Mouse (Mus musculus) thymus, postnatal 0 days (tissue): ENCODE measurements around the gene Ttc1. TPM values are rescaled to one million over a fixed set of nuclear protein-coding genes. Genes with fewer than 3 reads are reported as not detected.

Experiments used
- DNase-seq: peaks from one replicate; pipeline ENCODE4 v3.0.0-alpha.2; 2015; ENCODE audit warnings: low spot score
- polyA plus RNA-seq: library from polyadenylated mRNA; unstranded; fragments of >200 nt; fragmentation: Nextera tagmentation; extraction: Ambion mirVana; gene quantifications from 2 replicates; pipeline ENCODE4 v1.2.1, GENCODE M21; 2015

Gene Ttc1
- polyA plus RNA-seq, 1 experiment from 2014 or later: 87.5 TPM

DNA sequence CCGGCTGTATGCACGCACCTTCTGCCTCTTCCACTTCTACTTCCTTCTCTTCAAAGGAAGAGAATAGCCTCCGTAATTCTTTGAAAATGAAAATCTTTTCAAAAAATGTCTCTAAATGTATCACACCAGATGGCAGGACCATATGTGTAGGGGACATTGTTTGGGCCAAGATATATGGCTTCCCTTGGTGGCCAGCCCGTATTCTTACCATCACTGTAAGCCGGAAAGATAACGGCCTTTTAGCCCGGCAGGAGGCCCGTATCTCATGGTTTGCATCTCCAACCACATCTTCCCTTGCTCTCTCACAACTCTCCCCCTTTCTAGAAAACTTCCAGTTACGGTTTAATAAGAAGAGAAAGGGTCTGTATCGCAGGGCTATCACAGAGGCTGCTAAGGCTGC is 42.1 kb downstream of the Ttc1 start:
- DNase-seq: no peak

DNA sequence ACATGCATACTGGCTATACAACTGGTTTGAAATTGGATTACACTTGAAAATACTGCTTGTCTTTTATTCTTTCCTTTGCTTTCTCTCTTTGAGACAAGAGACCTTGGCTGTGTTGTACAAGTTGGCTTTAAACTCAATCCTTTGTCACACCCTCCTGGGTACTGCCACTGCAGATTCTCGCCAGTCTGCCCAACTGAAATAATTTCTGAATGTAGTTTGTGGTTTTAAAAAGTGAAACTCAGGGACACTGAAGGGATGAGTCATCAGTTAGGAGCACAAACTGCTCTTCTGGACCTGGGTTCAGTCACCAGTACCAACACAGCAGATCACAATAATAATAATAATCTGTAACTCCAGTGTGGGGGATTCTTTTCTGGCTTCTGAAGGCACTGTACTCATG is 44.3 kb downstream of the Ttc1 start:
- DNase-seq: no peak

DNA sequence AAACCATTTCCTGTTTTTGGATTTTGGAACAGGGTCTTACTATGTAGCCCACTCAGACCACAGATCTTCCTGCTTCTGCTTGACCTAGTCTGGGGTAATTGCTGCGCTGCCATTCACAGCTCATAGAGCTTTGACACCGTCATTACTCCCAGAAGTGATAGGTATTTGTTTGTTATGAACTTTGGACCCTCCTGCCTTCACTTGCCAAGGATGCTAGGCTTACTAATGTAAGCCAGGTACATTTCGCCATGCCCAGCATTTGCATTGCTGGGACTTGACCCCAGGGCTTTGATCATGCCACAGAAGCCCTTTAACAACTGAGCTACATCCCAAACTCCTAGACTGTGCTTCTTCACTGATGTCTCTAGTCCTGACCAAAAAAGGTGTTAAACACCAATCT is 47.5 kb downstream of the Ttc1 start:
- DNase-seq: no peak

DNA sequence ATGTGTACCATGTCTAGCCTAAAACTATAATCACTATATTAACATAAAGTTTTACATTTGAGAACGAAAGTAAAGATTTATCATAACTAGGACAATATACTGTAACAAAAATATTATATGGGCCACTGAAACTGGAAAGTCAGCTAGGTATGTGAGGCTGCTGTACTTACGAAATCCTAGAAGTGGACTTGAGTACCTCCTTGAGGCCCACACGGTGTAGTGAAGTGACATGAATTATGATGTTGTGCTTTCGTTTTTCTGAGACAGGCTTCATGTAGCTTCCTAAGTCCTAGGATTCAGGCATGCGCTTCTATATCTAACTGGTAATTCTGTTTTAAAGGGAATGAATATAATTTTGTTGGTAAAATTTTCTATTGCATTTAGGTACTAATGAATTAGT is 49.2 kb downstream of the Ttc1 start:
- no peak for DNase-seq

DNA sequence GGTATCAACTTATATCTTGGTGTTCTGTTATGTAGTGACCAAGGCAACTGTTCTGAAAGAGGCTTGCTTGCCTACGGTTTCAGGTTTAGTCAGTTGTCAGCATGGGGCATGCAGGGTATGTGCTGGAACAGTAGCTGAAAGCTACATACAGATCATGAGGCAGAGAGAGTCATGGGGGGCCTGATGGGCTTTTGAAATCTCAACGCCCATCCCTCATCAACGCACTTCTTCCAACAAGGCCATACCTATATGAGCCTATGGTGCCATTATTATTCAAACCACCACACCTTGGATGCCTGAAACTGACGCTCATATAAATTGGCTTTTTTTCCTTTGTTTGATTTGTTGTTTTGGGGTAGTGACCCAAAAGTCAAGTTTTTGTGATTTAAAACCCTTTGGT is 51.2 kb downstream of the Ttc1 start:
- no peak for DNase-seq

DNA sequence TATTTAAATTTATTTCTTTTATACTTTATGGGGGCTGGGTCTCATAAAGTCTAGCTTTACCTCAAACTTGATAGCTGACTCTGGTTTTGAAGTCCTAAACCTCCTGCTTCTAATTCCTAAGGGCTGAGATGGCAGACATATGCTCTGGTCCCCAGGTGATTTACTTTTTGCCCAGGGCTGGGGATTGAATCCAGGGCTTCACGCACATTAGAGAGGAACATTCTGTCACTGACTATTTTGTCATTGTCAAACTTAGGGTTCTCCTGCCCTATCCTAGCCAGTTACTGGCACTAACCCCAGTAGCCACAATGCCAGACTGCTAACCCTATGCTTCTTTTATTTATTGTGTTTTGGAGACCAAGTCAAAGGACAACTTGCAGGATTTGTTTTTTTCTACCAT is 59.0 kb downstream of the Ttc1 start:
- no peak for DNase-seq

DNA sequence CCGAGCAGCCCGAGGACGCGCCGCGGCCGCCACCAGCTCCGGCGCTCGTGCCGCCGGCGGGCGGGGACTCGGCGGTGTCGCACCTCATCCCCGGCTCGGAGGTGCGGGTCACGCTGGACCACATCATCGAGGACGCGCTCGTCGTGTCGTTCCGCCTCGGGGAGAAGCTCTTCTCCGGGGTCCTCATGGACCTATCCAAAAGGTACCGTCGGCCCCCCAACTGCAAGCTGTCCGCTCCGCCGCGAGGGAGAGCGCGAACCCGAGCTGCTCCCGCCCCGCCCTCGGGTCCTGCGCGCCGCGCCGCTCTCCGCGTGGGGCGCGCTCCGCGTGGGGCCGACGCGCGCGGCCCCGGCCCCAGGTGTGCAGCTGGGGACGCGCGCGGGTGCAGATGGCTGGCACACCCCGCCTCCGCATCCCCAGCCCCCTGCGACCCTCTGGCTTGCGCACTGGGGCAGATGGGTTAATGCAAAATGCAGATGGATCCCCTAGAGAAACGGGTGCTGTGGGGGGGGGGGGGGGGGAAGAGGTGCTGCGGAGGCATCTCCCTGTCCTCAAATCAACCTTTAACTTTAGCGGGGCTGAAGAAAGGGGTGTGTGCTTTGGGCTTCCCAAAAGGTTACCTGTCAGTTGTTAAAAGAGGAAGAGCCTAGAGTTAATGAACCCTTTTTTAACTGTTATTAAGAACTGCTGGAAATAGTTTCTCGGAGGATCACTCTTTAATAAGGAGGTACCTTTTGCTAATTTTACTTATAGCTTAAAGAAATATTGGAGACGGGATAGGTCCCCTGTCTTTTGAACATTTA is 65.2 kb downstream of the Ttc1 start:
- DNase-seq: peak; percentile 80

DNA sequence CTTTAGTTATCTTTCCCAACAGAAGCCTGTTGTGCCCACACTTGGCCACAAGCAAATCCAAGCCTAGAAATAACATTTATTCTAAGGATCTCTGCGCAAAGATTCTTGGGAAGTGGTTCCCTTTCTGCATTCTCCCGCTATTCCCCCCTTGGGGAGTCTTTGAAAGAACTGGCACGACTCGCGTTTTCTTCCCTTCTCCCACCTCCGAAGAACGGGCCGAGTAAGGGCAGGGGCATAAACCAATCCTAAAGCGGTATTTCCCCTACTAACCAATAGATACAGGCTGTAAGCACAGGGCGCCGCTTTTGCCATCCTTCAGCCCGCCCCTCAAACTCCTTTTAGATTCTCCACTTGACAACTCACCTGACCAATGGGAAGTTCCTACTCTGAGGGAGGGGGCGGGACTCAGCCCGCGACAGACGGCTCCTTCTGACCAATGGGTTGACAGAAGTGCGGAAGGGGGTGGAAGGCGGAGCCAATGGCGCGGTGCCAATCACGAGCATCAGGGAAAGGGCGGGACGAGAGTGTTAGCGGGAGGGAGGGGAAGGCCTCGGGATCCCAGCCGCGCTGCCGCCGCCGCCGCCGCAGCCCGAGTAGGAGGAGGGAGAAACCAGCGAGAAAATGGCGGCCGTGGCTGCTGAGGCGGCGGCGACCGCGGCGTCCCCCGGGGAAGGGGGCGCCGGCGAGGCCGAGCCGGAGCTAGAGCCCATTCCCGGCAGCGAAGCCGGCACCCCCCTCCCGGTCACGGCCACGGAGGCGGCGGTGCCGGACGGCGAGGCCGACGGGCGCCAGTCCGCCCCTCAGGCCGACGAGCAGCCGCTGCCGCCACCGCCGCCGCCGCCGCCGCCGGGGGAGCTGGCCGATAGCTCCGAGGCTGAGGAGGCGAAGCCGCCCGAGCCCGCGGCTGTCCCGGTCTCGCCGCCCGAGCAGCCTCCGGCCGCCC is 66.1 kb downstream of the Ttc1 start, which contains the start of gene Pwwp2a:
TSS of gene Pwwp2a (plus strand) at position 527 of the 943 bp plus-strand sequence.
- peak; percentile 99 for DNase-seq

Other genes starting within 250 kb of the Ttc1 start
- gene Ccnjl, start 219.2 kb downstream of the Ttc1 start, polyA plus RNA-seq: 6.4 and 8.5 TPM in 2 replicates
- gene 4933415A04Rik, start 161.0 kb downstream of the Ttc1 start, polyA plus RNA-seq: 2.6 and 4.4 TPM in 2 replicates
- 8.4 and 11.8 TPM in 2 replicates for gene Fabp6, start 146.5 kb downstream of the Ttc1 start, polyA plus RNA-seq
- 21.9 and 28.8 TPM in 2 replicates for gene Pwwp2a, start 66.0 kb downstream of the Ttc1 start, polyA plus RNA-seq
- gene Adra1b, start 153.2 kb upstream of the Ttc1 start, polyA plus RNA-seq: 0.36 and 0.37 TPM in 2 replicates